Mouse (Mus musculus): Measurements from ENCODE around the gene Gpr137. TPM values are rescaled to one million over a fixed set of nuclear protein-coding genes. Genes with fewer than 3 reads are reported as not detected.
"Not testable (repeated sequence)": the region's sequence is repeated elsewhere in the genome, so short reads cannot be mapped to it uniquely, and the experiment has no call there.

Gene Gpr137
- polyA plus RNA-seq, 1 experiment from 2014 or later: 37.7 TPM

- H3K27ac ChIP-seq (replicated peaks): no peak overlapping the region
- no peak overlapping the region for H3K9ac ChIP-seq (replicated peaks)
- peaks cover 13% of the 10 kb centered on the region for H3K4me1 ChIP-seq
- ATAC-seq (ENCODE audit: low FRiP score, low read depth): no peak
- no peaks in the 10 kb centered on the region for H3K9me3 ChIP-seq
- WGBS: 88% methylated on average over 11 of the region's 11 CpGs
- no peak overlapping the region for H3K4me3 ChIP-seq
- no peak overlapping the region for H3K4me2 ChIP-seq (replicated peaks)
- no peaks in the 10 kb centered on the region for H3K27me3 ChIP-seq
- peaks cover 34% of the 10 kb centered on the region for H3K36me3 ChIP-seq
Observed at GRCm38 (mm10) chr19:6913991-6914390, 28.3 kb downstream of the Gpr137 start.

DNA sequence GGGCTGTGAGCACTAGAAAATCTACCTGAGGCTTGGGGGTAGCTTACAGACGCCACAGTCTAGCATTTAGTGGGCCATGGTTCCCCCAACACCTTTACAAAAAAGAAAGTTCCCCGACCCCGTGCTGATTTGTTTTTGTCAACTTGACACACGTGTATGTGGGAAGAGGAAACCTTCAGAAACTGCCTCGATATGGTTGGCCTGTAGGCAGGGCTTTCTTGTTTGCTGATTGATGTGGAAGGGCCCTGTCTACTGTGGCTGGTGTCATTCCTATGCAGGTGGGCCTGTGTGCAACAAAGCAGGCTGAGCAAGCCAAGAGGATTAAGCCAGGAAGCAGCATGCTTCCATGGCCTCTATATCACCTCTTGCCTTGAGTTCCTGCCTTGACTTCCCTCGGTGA lies 29.2 kb downstream of the Gpr137 start:
- H3K27ac ChIP-seq (replicated peaks): no peak overlapping the region
- H3K9me3 ChIP-seq: no peaks in the 10 kb centered on the region
- peaks cover 34% of the 10 kb centered on the region for H3K36me3 ChIP-seq
- no peak overlapping the region for H3K4me2 ChIP-seq (replicated peaks)
- H3K4me3 ChIP-seq: no peak overlapping the region
- H3K27me3 ChIP-seq: no peaks in the 10 kb centered on the region
- no peak overlapping the region for H3K9ac ChIP-seq (replicated peaks)
- peaks cover 23% of the 10 kb centered on the region for H3K4me1 ChIP-seq
- WGBS: 88% methylated on average over 6 of the region's 6 CpGs
- no peak for ATAC-seq (ENCODE audit: low FRiP score, low read depth)

DNA sequence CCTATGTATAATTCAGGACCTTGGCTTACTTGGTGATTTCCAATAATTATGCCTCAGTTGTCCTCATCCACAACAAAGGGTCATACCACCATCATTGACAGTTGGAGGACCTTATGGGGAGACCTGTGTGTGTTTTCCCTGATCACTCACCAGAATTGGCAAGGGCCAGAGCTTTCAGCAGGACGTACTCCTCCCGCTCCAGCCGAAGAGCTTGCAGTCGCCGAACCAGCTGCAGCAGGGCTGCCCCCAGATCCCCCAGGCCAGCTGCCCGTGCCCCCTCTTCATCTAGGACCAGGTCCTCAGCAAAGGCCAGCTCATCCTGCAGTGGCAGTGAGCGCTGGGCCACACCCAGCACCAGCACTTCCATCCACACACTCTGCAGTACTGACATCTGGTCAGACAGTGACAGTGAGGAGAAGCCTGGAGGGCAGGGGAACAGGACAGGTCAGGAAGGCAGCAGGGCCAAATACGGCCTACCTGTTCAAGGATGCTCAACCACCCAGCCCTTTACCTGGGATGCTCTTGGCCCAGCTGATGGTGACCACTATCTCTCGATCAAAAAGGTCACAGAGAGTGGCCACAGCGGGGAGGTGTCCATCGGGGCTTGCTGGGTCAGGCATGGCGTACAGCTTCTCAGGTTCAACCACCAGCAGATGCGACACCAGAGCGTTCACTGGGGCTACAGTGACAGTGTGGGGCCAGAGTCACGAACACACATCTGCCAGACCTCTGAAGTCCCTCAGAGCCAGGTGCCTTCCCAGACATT lies 29.9 kb downstream of the Gpr137 start:
- H3K4me3 ChIP-seq: 0 out of 2 replicates have a peak overlapping the region, but pooled peaks have one; percentile 0
- H3K36me3 ChIP-seq: peaks cover 34% of the 10 kb centered on the region
- H3K9ac ChIP-seq (replicated peaks): no peak overlapping the region
- no peak for ATAC-seq (ENCODE audit: low FRiP score, low read depth)
- 94% methylated on average over 15 of the region's 15 CpGs for WGBS
- H3K9me3 ChIP-seq: no peaks in the 10 kb centered on the region
- H3K27ac ChIP-seq (replicated peaks): no peak overlapping the region
- no peaks in the 10 kb centered on the region for H3K27me3 ChIP-seq
- peaks cover 28% of the 10 kb centered on the region for H3K4me1 ChIP-seq
- no peak overlapping the region for H3K4me2 ChIP-seq (replicated peaks)

GRCm38 (mm10) chr19:6911101-6912074 lies 30.9 kb downstream of the Gpr137 start:
- Histone ChIP-seq H3K27me3 (no peaks in the 10 kb centered on the region), H3K27ac (replicated peaks) (no peak overlapping the region), H3K9ac (replicated peaks) (no peak overlapping the region; the same call in 1 of the 2 replicates), H3K36me3 (peaks cover 42% of the 10 kb centered on the region), H3K4me1 (peaks cover 28% of the 10 kb centered on the region), H3K9me3 (no peaks in the 10 kb centered on the region), H3K4me2 (replicated peaks) (peak overlapping the region; percentile 88), H3K4me3 (peak overlapping the region; percentile 60)
- 82% methylated on average over 19 of the region's 19 CpGs for WGBS
- ATAC-seq (ENCODE audit: low FRiP score, low read depth): no peak

DNA sequence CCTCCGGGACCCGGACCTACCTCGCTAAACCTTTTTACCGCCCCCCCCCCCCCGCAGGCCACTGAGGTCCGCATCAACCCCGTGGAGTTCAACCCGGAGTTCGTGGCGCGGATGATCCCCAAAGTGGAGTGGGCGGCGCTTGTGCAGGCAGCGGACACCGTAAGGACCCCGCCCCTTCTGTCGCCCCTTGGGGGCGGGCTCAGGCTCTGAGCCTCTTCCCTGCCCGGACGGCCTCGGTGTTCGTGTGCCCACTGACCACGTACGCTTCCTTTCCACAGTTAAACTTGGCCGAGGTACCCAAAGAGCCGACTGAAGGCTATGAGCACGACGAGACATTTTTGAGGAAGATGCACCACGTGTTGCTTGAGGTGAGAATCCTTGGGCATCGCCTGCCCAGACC lies 32.0 kb downstream of the Gpr137 start:
- peak; percentile 39 for ATAC-seq (ENCODE audit: low FRiP score, low read depth)
- not testable (repeated sequence) for H3K9me3 ChIP-seq, H3K27me3 ChIP-seq
- peaks cover 52% of the 10 kb centered on the region for H3K36me3 ChIP-seq
- WGBS: under 1% methylated on average over 30 of the region's 30 CpGs
- peak overlapping the region; percentile 96 for H3K27ac ChIP-seq (replicated peaks)
- peak overlapping the region; percentile 88 for H3K4me2 ChIP-seq (replicated peaks)
- peak overlapping the region; percentile 60 for H3K4me3 ChIP-seq
- H3K9ac ChIP-seq (replicated peaks): peak overlapping the region; percentile 79
- peaks cover 28% of the 10 kb centered on the region for H3K4me1 ChIP-seq

DNA sequence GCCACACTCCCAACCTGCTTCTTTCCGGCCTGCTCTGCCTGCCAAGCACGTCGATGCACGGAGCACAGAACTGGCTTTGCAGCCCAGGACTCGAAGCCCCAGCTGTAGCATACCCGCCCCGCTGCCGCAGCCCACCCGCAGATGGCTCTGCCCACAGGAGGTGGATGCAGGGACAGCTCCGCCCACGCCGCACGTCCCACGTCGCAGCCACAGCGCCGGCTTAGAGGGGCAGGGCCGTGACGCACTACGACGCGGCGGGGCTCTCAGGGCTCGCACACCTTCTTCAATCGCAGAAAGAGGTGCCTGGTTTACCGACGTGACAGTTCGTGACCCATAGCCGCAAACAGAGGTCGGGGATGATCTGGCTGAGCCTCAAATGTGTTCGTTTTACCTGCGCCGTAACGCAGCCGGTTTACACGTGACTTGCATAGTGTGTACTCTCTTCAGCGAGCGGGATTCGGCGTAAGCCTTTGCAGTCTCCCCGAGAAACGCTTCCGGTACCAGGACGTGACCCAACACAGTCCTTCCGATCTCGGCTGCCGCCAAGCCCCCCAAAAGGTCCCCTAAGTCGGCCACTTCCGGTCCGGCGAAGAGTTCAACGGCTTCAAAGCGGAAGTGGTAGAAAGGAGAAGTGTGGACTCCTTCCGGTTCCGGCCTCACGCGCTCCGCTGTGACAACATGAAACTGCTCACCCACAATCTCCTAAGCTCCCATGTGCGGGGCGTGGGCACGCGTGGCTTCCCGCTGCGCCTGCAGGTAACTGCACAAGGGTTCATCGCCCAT lies 32.6 kb downstream of the Gpr137 start, which contains the start of the genes Trmt112 and Prdx5:
Gene Trmt112, plus strand, starts transcription at position 192 of the 783 bp plus-strand sequence.
Gene Prdx5, minus strand, starts transcription at position 600 of the 783 bp plus-strand sequence.
- Histone ChIP-seq H3K4me1 (peaks cover 28% of the 10 kb centered on the region), H3K9me3 (no peaks in the 10 kb centered on the region), H3K36me3 (peaks cover 57% of the 10 kb centered on the region), H3K4me2 (replicated peaks) (peak within 1 kb of the TSS; percentile 88), H3K27ac (replicated peaks) (peak within 1 kb of the TSS; percentile 96), H3K27me3 (no peaks in the 10 kb centered on the region), H3K9ac (replicated peaks) (peak within 1 kb of the TSS; percentile 79), H3K4me3 (peak within 1 kb of the TSS; percentile 60)
- WGBS: 0% methylated on average over 65 of the region's 65 CpGs
- ATAC-seq (ENCODE audit: low FRiP score, low read depth): peak; percentile 90

GRCm38 (mm10) chr19:6909021-6909420 lies 33.3 kb downstream of the Gpr137 start:
- H3K9me3 ChIP-seq: no peaks in the 10 kb centered on the region
- no peaks in the 10 kb centered on the region for H3K27me3 ChIP-seq
- peak overlapping the region; percentile 96 for H3K27ac ChIP-seq (replicated peaks)
- peaks cover 28% of the 10 kb centered on the region for H3K4me1 ChIP-seq
- WGBS: 13% methylated on average over 11 of the region's 11 CpGs
- peak overlapping the region; percentile 79 for H3K9ac ChIP-seq (replicated peaks)
- H3K4me3 ChIP-seq: peak overlapping the region; percentile 60
- no peak for ATAC-seq (ENCODE audit: low FRiP score, low read depth)
- peaks cover 54% of the 10 kb centered on the region for H3K36me3 ChIP-seq
- H3K4me2 ChIP-seq (replicated peaks): peak overlapping the region; percentile 88

DNA sequence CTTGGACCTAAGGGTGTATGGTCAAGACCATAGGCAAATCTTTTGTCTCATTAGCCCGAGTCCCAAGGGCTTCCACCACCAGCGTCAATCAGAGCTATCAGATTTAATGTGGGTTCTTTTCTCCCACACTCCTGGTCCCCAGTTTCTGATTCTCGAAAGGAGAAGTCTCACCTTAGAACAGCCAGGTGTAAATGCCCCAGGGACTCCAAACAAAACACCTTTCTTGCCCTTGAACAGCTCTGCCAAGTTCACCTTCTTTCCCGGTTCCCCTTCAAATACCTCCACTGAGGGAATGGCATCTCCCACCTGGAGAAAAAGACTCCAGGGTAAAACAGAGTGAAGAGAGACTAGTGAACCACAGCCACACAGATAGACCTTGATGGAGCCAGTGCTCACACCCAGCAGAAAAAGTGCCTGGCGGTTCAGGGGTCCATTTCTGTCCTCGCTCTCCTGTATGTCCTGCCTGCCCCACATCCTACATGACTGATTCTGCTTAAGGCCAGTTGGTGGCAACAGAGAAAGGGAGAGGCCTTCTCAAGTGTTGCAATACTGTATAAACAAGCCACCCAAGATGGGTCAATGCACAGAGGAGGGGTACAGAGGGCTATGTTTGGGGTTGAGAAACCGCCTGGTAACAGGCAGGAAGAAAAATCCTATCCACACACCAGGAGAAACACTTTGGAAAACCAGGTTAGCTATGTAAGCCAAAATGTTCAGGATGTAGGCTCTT lies 34.3 kb downstream of the Gpr137 start:
- H3K9me3 ChIP-seq: no peaks in the 10 kb centered on the region
- peak overlapping the region; percentile 28; the same call in 1 of the 2 replicates for H3K9ac ChIP-seq (replicated peaks)
- H3K36me3 ChIP-seq: peaks cover 43% of the 10 kb centered on the region
- peak overlapping the region; percentile 88 for H3K4me2 ChIP-seq (replicated peaks)
- H3K27ac ChIP-seq (replicated peaks): no peak overlapping the region
- peak overlapping the region; percentile 60 for H3K4me3 ChIP-seq
- ATAC-seq (ENCODE audit: low FRiP score, low read depth): no peak
- H3K27me3 ChIP-seq: no peaks in the 10 kb centered on the region
- WGBS: 88% methylated on average over 7 of the region's 7 CpGs
- peaks cover 28% of the 10 kb centered on the region for H3K4me1 ChIP-seq

DNA sequence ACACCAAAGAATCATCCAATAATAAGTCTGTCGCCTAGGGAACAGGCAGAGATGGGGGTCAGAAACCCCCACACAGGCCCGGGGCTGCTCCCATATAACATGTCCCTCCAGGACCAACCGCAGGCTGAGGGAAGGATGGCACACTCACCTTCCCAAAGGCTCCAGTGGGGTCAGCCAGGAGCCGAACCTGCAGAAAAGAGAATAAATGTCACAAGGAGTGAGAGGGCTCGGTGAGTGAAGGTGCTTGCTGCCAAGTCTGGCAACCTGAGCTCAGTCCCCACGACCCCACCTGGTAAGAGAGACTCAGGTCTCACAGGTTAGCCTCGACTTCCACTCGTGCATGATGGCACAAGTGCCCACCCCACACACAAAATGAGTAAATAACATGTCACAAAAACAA lies 35.2 kb downstream of the Gpr137 start:
- WGBS: 90% methylated on average over 8 of the region's 8 CpGs
- Histone ChIP-seq H3K9me3 (no peaks in the 10 kb centered on the region), H3K36me3 (peaks cover 35% of the 10 kb centered on the region), H3K9ac (replicated peaks) (no peak overlapping the region), H3K4me1 (peaks cover 28% of the 10 kb centered on the region), H3K4me3 (no peak overlapping the region), H3K27ac (replicated peaks) (no peak overlapping the region), H3K4me2 (replicated peaks) (no peak overlapping the region), H3K27me3 (no peaks in the 10 kb centered on the region)
- ATAC-seq (ENCODE audit: low FRiP score, low read depth): no peak

DNA sequence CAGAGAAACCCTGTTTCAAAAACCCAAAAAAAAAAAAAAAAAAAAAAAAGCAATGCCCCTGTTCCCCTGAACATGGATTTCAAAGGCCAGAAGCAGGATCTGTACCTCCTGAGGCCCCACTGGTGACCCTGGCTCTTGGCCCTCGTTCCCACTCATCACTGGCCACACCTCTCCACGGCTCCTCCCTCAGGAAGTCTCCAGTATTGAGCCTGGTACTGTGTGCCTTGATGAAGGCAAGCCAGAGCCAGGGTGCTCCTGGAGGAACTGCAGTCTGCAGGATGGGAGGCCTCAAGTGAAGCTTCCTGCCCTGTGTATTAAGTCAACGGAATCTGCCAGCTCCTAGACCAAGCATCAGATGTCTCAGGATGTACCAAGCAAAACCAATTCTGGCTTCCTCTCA lies 36.1 kb downstream of the Gpr137 start:
- Histone ChIP-seq H3K4me2 (replicated peaks) (no peak overlapping the region), H3K36me3 (peaks cover 26% of the 10 kb centered on the region), H3K4me1 (peaks cover 24% of the 10 kb centered on the region), H3K27me3 (no peaks in the 10 kb centered on the region), H3K9ac (replicated peaks) (no peak overlapping the region), H3K9me3 (no peaks in the 10 kb centered on the region), H3K27ac (replicated peaks) (no peak overlapping the region), H3K4me3 (no peak overlapping the region)
- ATAC-seq (ENCODE audit: low FRiP score, low read depth): no peak
- WGBS: 87% methylated on average over 3 of the region's 3 CpGs
